Mouse (Mus musculus) lung, postnatal 0 days (tissue): ENCODE measurements around the gene Pcmt1.

ENCODE experiments used
- CTCF ChIP-seq: IDR thresholded peaks from 2 replicates; pipeline ENCODE4 v1.5.1; 2016; ENCODE audit warnings: antibody characterized with exemption, mild to moderate bottlenecking
- EP300 ChIP-seq: IDR thresholded peaks from 2 replicates; pipeline ENCODE4 v1.6.1; 2016; ENCODE audit warnings: antibody characterized with exemption, mild to moderate bottlenecking, control low read depth

DNA sequence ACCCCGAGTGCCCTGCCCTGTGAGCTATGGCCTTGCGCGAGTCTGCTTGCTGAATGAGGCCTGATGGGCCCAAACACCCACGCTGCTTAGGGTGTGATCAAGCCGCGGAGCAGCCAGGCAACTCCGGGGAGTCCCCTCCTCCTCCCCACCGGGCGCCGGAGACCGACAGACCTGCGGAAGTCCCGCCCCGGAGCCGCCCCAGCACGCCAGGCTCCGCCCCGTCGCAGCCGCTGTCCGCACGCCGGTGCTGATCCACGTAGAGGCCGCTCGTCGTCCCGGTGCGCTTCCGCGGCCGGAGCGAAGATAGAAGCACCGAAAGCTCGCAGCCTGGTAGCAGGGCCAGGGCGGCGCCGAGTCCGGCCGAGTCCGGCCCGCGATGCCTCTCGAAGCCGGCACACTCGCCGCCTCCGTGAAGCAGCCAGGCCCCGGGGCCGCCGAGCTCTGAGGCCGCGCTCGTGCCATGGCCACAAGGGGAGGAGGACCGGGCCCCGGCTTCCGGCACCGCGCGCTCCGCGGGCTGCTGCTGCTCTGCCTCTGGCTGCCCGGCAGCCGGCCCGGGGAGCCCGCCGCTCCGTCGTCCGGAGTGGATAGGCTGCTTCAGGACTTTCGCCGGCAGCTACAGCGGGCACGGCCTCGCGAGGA is 91.2 kb downstream of the Pcmt1 start, which contains the start of gene Lrp11:
- TF ChIP-seq CTCF: no peak; the same call in 1 of the 2 replicates
- no peak for TF ChIP-seq EP300
